Mouse (Mus musculus): ENCODE data around the gene Sh2b1.
"Not testable (repeated sequence)": the region's sequence is repeated elsewhere in the genome, so short reads cannot be mapped to it uniquely, and the experiment has no call there.

The Sh2b1 gene

GRCm38 (mm10) chr7:126474993-126475581, at the start of gene Sh2b1:
Sh2b1 (minus strand) TSS chr7:126475424.
- DNase-seq = peak; percentile 90

- DNase-seq = no peak
Measured at GRCm38 (mm10) chr7:126523316-126523715, 48.1 kb upstream of the Sh2b1 start.

GRCm38 (mm10) chr7:126519513-126519912, 44.3 kb upstream of the Sh2b1 start:
- DNase-seq = no peak

GRCm38 (mm10) chr7:126518261-126518941, 43.2 kb upstream of the Sh2b1 start:
- DNase-seq = no peak

- DNase-seq = no peak
Measured at GRCm38 (mm10) chr7:126511287-126511686, 36.1 kb upstream of the Sh2b1 start.

GRCm38 (mm10) chr7:126507126-126507778, 32.0 kb upstream of the Sh2b1 start:
- DNase-seq = no peak

- peak; percentile 33 for DNase-seq
Measured at GRCm38 (mm10) chr7:126504913-126505312, 29.7 kb upstream of the Sh2b1 start.

GRCm38 (mm10) chr7:126503273-126503878, 28.2 kb upstream of the Sh2b1 start, which contains the start of gene Atxn2l:
Atxn2l (minus strand) TSS chr7:126503437.
- DNase-seq = peak; percentile 99

- DNase-seq = no peak
Measured at GRCm38 (mm10) chr7:126502751-126503150, 27.5 kb upstream of the Sh2b1 start.

GRCm38 (mm10) chr7:126502023-126502741, 27.0 kb upstream of the Sh2b1 start:
- DNase-seq = peak; percentile 94

- no peak for DNase-seq
Measured at GRCm38 (mm10) chr7:126501684-126502022, 26.4 kb upstream of the Sh2b1 start.

GRCm38 (mm10) chr7:126499416-126499815, 24.2 kb upstream of the Sh2b1 start:
- no peak for DNase-seq

- DNase-seq = no peak
Measured at GRCm38 (mm10) chr7:126497966-126498365, 22.7 kb upstream of the Sh2b1 start.

- no peak for DNase-seq
Measured at GRCm38 (mm10) chr7:126496475-126496874, 21.3 kb upstream of the Sh2b1 start.

- DNase-seq = no peak
Measured at GRCm38 (mm10) chr7:126494120-126494519, 18.9 kb upstream of the Sh2b1 start.

GRCm38 (mm10) chr7:126491973-126492372, 16.7 kb upstream of the Sh2b1 start:
- DNase-seq = no peak

GRCm38 (mm10) chr7:126491005-126491404, 15.8 kb upstream of the Sh2b1 start:
- DNase-seq = no peak

GRCm38 (mm10) chr7:126487617-126488385, 12.6 kb upstream of the Sh2b1 start:
- DNase-seq = not testable (repeated sequence)

- DNase-seq = peak; percentile 96
Measured at GRCm38 (mm10) chr7:126487052-126487483, 11.8 kb upstream of the Sh2b1 start, which contains the start of gene Tufm. Tufm (plus strand) TSS chr7:126487361.

GRCm38 (mm10) chr7:126482392-126482871, 7.2 kb upstream of the Sh2b1 start:
- peak; percentile 73 for DNase-seq

- no peak for DNase-seq
Measured at GRCm38 (mm10) chr7:126481699-126482098, 6.5 kb upstream of the Sh2b1 start.

GRCm38 (mm10) chr7:126474486-126474955, 703 bp downstream of the Sh2b1 start:
- peak; percentile 45 for DNase-seq
